11 mouse cellular contexts compared by ENCODE assay signal in the genomic region with DNA sequence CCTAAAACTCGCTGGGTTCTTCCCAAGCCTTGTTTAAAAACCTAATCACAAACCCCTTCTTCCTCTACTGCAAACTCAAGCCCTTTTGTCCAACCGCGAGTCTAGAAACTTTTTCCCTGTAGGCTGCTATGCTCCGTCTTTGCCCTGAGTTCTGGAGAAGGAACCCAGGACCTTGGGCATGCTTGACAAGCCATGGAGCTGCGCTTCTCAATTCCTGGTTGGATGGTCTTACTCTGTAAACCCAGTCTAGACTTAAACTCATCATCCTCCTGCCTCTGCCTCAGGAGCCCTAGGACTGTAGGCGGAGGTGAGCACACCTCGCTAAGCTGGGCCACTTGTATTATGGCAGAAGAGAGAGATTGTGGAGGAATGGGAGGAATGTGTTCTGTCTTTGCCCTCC. TPM values are rescaled to one million over a fixed set of nuclear protein-coding genes. Genes with fewer than 3 reads are reported as not detected.
DNase-seq lines count a peak whose midpoint lies in the region; ATAC-seq and TF ChIP-seq lines count a peak whose summit lies in the region.
"Had no signal": no experiment of that assay in that cellular context is flagged by ENCODE, and none has a peak within 500 bp of the region (broad histone marks: within the 10 kb centered on the region; RNA-seq: fewer than 3 reads in every experiment).

No protein-coding gene starts in this region.

- H3K27ac ChIP-seq in heart, embryonic 12.5 days (ENCODE audit: poor library complexity, severe bottlenecking), result no peak overlapping the region
- H3K27ac ChIP-seq in midbrain, embryonic 12.5 days (replicated peaks), result no peak overlapping the region
- no peak overlapping the region for H3K27ac ChIP-seq in midbrain, embryonic 13.5 days
- H3K27ac ChIP-seq in intestine, postnatal 0 days (ENCODE audit: low read depth, low read length), result no peak overlapping the region
- no peak overlapping the region for H3K27ac ChIP-seq in stomach, embryonic 15.5 days
- H3K27ac ChIP-seq: liver, embryonic 14.5 days had no signal

- H3K9ac ChIP-seq in heart, embryonic 12.5 days, result peak overlapping the region; percentile 79; the same call in 1 of the 2 replicates
- H3K9ac ChIP-seq in midbrain, embryonic 12.5 days (replicated peaks), result no peak overlapping the region
- no peak overlapping the region for H3K9ac ChIP-seq in midbrain, embryonic 13.5 days (replicated peaks)
- no peak overlapping the region for H3K9ac ChIP-seq in intestine, postnatal 0 days (ENCODE audit: low read depth, low read length)
- H3K9ac ChIP-seq in stomach, embryonic 15.5 days, result no peak overlapping the region
- H3K9ac ChIP-seq: liver, embryonic 14.5 days had no signal

- H3K27me3 ChIP-seq in heart, embryonic 12.5 days (replicated peaks), result no peaks in the 10 kb centered on the region
- peaks cover 12% of the 10 kb centered on the region; the same call in 1 of the 2 replicates for H3K27me3 ChIP-seq in midbrain, embryonic 12.5 days
- H3K27me3 ChIP-seq in midbrain, embryonic 13.5 days, result peaks cover 10% of the 10 kb centered on the region; the same call in 1 of the 2 replicates
- H3K27me3 ChIP-seq in intestine, postnatal 0 days (replicated peaks; ENCODE audit: control insufficient read depth, insufficient read depth, low read length), result no peaks in the 10 kb centered on the region
- no peaks in the 10 kb centered on the region for H3K27me3 ChIP-seq in stomach, embryonic 15.5 days (replicated peaks)

- peak overlapping the region; percentile 71 for H3K4me3 ChIP-seq in heart, embryonic 12.5 days
- H3K4me3 ChIP-seq in midbrain, embryonic 12.5 days, result no peak overlapping the region
- H3K4me3 ChIP-seq in midbrain, embryonic 13.5 days (replicated peaks), result no peak overlapping the region
- peak overlapping the region; percentile 51 for H3K4me3 ChIP-seq in intestine, postnatal 0 days (ENCODE audit: low read depth, low read length)
- H3K4me3 ChIP-seq in stomach, embryonic 15.5 days (replicated peaks), result peak overlapping the region; percentile 54

- peak overlapping the region; percentile 92 for H3K4me2 ChIP-seq in heart, embryonic 12.5 days
- peak overlapping the region; percentile 75; the same call in 1 of the 2 replicates for H3K4me2 ChIP-seq in midbrain, embryonic 12.5 days (replicated peaks)
- H3K4me2 ChIP-seq in midbrain, embryonic 13.5 days (replicated peaks), result no peak overlapping the region
- H3K4me2 ChIP-seq in intestine, postnatal 0 days (replicated peaks; ENCODE audit: low read depth), result peak overlapping the region; percentile 74
- peak overlapping the region; percentile 82 for H3K4me2 ChIP-seq in stomach, embryonic 15.5 days

- intact Hi-C loops in heart, postnatal 36 days (cut with DNase I), result loop anchor here (2.0 to 10.0 kb wide), 6 partner anchors 16 to 1274 kb away; a partner anchor contains a TSS

- 74% methylated on average over 7 of the region's 7 CpGs for WGBS in heart, embryonic 12.5 days
- 94% methylated on average over 7 of the region's 7 CpGs for WGBS in midbrain, embryonic 12.5 days
- 93% methylated on average over 7 of the region's 7 CpGs for WGBS in midbrain, embryonic 13.5 days
- 89% methylated on average over 7 of the region's 7 CpGs for WGBS in intestine, postnatal 0 days
- WGBS in stomach, embryonic 15.5 days, result 95% methylated on average over 7 of the region's 7 CpGs

- H3K9me3 ChIP-seq in heart, embryonic 12.5 days (replicated peaks), result no peaks in the 10 kb centered on the region
- no peaks in the 10 kb centered on the region for H3K9me3 ChIP-seq in midbrain, embryonic 12.5 days
- H3K9me3 ChIP-seq in midbrain, embryonic 13.5 days, result no peaks in the 10 kb centered on the region
- H3K9me3 ChIP-seq in intestine, postnatal 0 days (ENCODE audit: control insufficient read depth), result no peaks in the 10 kb centered on the region
- no peaks in the 10 kb centered on the region for H3K9me3 ChIP-seq in stomach, embryonic 15.5 days

- DNase-seq in heart, postnatal 36 days, result no peak
- no peak for DNase-seq in urinary bladder, adult 2 months (ENCODE audit: low spot score)
- no peak for DNase-seq in thymus, postnatal 0 days (ENCODE audit: low spot score)
- DNase-seq: cerebellum, adult 2 months; kidney, adult 11 months had no signal

- H3K36me3 ChIP-seq in heart, embryonic 12.5 days, result peaks cover 10% of the 10 kb centered on the region; the same call in 1 of the 2 replicates
- no peaks in the 10 kb centered on the region for H3K36me3 ChIP-seq in midbrain, embryonic 12.5 days
- no peaks in the 10 kb centered on the region for H3K36me3 ChIP-seq in midbrain, embryonic 13.5 days
- H3K36me3 ChIP-seq in intestine, postnatal 0 days (ENCODE audit: control insufficient read depth, insufficient read depth), result peaks cover 7% of the 10 kb centered on the region; the same call in 1 of the 2 replicates
- H3K36me3 ChIP-seq in stomach, embryonic 15.5 days, result no peaks in the 10 kb centered on the region

- H3K4me1 ChIP-seq in heart, embryonic 12.5 days (replicated peaks), result peaks cover 48% of the 10 kb centered on the region
- peaks cover 10% of the 10 kb centered on the region; the same call in 1 of the 2 replicates for H3K4me1 ChIP-seq in midbrain, embryonic 12.5 days
- peaks cover 14% of the 10 kb centered on the region for H3K4me1 ChIP-seq in midbrain, embryonic 13.5 days (replicated peaks)
- H3K4me1 ChIP-seq in intestine, postnatal 0 days (replicated peaks; ENCODE audit: control insufficient read depth, insufficient read depth, low read length), result no peaks in the 10 kb centered on the region
- H3K4me1 ChIP-seq in stomach, embryonic 15.5 days, result peaks cover 12% of the 10 kb centered on the region; the same call in 1 of the 2 replicates

- ATAC-seq in heart, embryonic 12.5 days (ENCODE audit: insufficient number of reproducible peaks, low FRiP score), result no peak
- ATAC-seq in midbrain, embryonic 12.5 days (ENCODE audit: low FRiP score, low read depth), result no peak
- ATAC-seq in midbrain, embryonic 13.5 days, result no peak
- no peak for ATAC-seq in intestine, postnatal 0 days
- ATAC-seq in stomach, embryonic 15.5 days (ENCODE audit: insufficient read depth, low FRiP score, low read depth), result no peak

- TF ChIP-seq CTCF in intestine, postnatal 0 days (IDR thresholded peaks at IDR 0.05; ENCODE audit: low read depth), result no peak

RNA-seq across cellular contexts. Expression of a gene that starts 56.5 kb away (rescaled TPM):
- not detected in 2 replicates for polyA plus RNA-seq in heart, embryonic 12.5 days (2016; fragmentation: Nextera tagmentation; extraction: Ambion mirVana)
- not detected for total RNA-seq in heart, postnatal 36 days (2021)
- polyA plus RNA-seq in midbrain, embryonic 12.5 days (2016; fragmentation: Nextera tagmentation; extraction: Ambion mirVana), result 0.27 TPM in 1 of 2 replicates, not detected in the other
- polyA plus RNA-seq in midbrain, embryonic 13.5 days (2015; fragmentation: Nextera tagmentation; extraction: Ambion mirVana), result not detected in 2 replicates
- polyA plus RNA-seq in intestine, postnatal 0 days (2015; fragmentation: Nextera tagmentation; extraction: Ambion mirVana), result 0.57 and 0.63 TPM in 2 replicates
- 0.86 and 1.2 TPM in 2 replicates for polyA plus RNA-seq in stomach, embryonic 15.5 days (2015; fragmentation: Nextera tagmentation; extraction: Ambion mirVana)
- polyA plus RNA-seq in urinary bladder, adult 2 months (2012; rRNA removed), result 0.04 and 0.06 TPM in 2 replicates
- polyA plus RNA-seq in thymus, postnatal 0 days (2015; fragmentation: Nextera tagmentation; extraction: Ambion mirVana), result 0.06 TPM in 1 of 2 replicates, not detected in the other
- polyA plus RNA-seq: cerebellum, adult 2 months had no signal

Comparison
In these comparisons a context has a peak if more than half of its experiments do, and no peak if none do; other contexts are left out.
1. H3K4me3 ChIP-seq: peak in heart, embryonic 12.5 days (single experiment), intestine, postnatal 0 days (single experiment) and stomach, embryonic 15.5 days (single experiment); none in midbrain, embryonic 12.5 days (single experiment) and midbrain, embryonic 13.5 days (single experiment).